Mouse (Mus musculus) cortical plate, adult 2 months (tissue): ENCODE measurements around the gene Pisd.
"Not testable (repeated sequence)": the region's sequence is repeated elsewhere in the genome, so short reads cannot be mapped to it uniquely, and the experiment has no call there.

Experiments used
- CTCF ChIP-seq: fragments of 200-500 bp; IDR thresholded peaks from 2 replicates; pipeline ENCODE4 v1.5.1; 2011; ENCODE audit warnings: mild to moderate bottlenecking, control low read depth, low read length; ENCODE audit not compliant: insufficient read depth; ENCODE audit errors: extremely low read depth
- POLR2A ChIP-seq: fragments of 200-500 bp; IDR thresholded peaks from 2 replicates; pipeline ENCODE4 v1.6.1; 2011; ENCODE audit warnings: mild to moderate bottlenecking, low read length, control low read depth; ENCODE audit not compliant: insufficient read depth; ENCODE audit errors: extremely low read depth

- TF ChIP-seq CTCF, POLR2A: not testable (repeated sequence)
Measured at GRCm38 (mm10) chr5:32736770-32737169, 48.7 kb downstream of the Pisd start.
